Mouse (Mus musculus) limb, embryonic 11.5 days (tissue): ENCODE measurements around the gene Syngr3. TPM values are rescaled to one million over a fixed set of nuclear protein-coding genes. Genes with fewer than 3 reads are reported as not detected.

Experiments
- ATAC-seq: fragments of 200-750 bp; cut with Nextera tagmentation; 2 replicates; pipeline ENCODE4 v1.8.0; 2017; ENCODE audit warnings: low read depth; ENCODE audit not compliant: insufficient number of reproducible peaks, low FRiP score, low TSS enrichment
- DNase-seq: peaks from one replicate; pipeline ENCODE4 v3.0.0-alpha.2; 2015; ENCODE audit warnings: low spot score
- H3K27ac ChIP-seq: fragments of 300-500 bp; sonication (generic); replicated peaks from 2 replicates; pipeline ENCODE4 v1.5.1; 2014; ENCODE audit warnings: low read depth, mild to moderate bottlenecking, low read length
- H3K27me3 ChIP-seq: fragments of 300-500 bp; sonication (generic); 2 replicates; pipeline ENCODE4 v1.6.1; 2014; ENCODE audit warnings: mild to moderate bottlenecking, low read length, mixed read lengths; ENCODE audit not compliant: control insufficient read depth, insufficient read depth
- H3K36me3 ChIP-seq: fragments of 300-500 bp; sonication (generic); 2 replicates; pipeline ENCODE4 v1.6.1; 2014; ENCODE audit warnings: mild to moderate bottlenecking, low read length, moderate library complexity, mixed read lengths; ENCODE audit not compliant: control insufficient read depth, insufficient read depth
- H3K4me1 ChIP-seq: fragments of 300-500 bp; sonication (generic); 2 replicates; pipeline ENCODE4 v1.6.1; 2014; ENCODE audit warnings: low read length, mixed read lengths; ENCODE audit not compliant: control insufficient read depth, insufficient read depth
- H3K4me2 ChIP-seq: fragments of 300-500 bp; sonication (generic); 2 replicates; pipeline ENCODE4 v1.6.1; 2014; ENCODE audit warnings: low read depth, mild to moderate bottlenecking, moderate library complexity; ENCODE audit not compliant: severe bottlenecking
- H3K4me3 ChIP-seq: fragments of 300-500 bp; sonication (generic); 2 replicates; pipeline ENCODE4 v1.5.1; 2014; ENCODE audit warnings: low read depth, low read length
- H3K9ac ChIP-seq: fragments of 300-500 bp; sonication (generic); 2 replicates; pipeline ENCODE4 v1.6.1; 2014; ENCODE audit warnings: mild to moderate bottlenecking, low read length
- H3K9me3 ChIP-seq: fragments of 300-500 bp; sonication (generic); 2 replicates; pipeline ENCODE4 v1.6.1; 2016; ENCODE audit warnings: low read length; ENCODE audit not compliant: control insufficient read depth
- WGBS: fragments of 180-500 bp; shearing (Covaris S2); extraction: QIAGEN DNeasy Blood & Tissue Kit; methylation state at CpG from one replicate; pipeline ENCODE4 v1.1.7; 2014; 5-methylcytosine and 5-hydroxymethylcytosine counted together
- polyA plus RNA-seq: library from polyadenylated mRNA; unstranded; fragments of >200 nt; fragmentation: Nextera tagmentation; extraction: Ambion mirVana; gene quantifications from 2 replicates; pipeline ENCODE4 v1.2.1, GENCODE M21; 2014

The Syngr3 gene
- polyA plus RNA-seq, 1 experiment from 2014 or later = 6.6 TPM

GRCm38 (mm10) chr17:24716166-24716682 is 26.5 kb upstream of the Syngr3 start:
- 97% methylated on average over 15 of the region's 15 CpGs for WGBS
- peaks cover 8% of the 10 kb centered on the region; the same call in 1 of the 2 replicates for H3K36me3 ChIP-seq
- no peak overlapping the region for H3K9ac ChIP-seq
- DNase-seq (no peak), ATAC-seq (no peak)
- no peak overlapping the region for H3K27ac ChIP-seq
- no peaks in the 10 kb centered on the region for H3K27me3 ChIP-seq
- H3K4me2 ChIP-seq = no peak overlapping the region
- H3K4me1 ChIP-seq = peaks cover 1% of the 10 kb centered on the region; the same call in 1 of the 2 replicates
- no peaks in the 10 kb centered on the region for H3K9me3 ChIP-seq
- H3K4me3 ChIP-seq = no peak overlapping the region

DNA sequence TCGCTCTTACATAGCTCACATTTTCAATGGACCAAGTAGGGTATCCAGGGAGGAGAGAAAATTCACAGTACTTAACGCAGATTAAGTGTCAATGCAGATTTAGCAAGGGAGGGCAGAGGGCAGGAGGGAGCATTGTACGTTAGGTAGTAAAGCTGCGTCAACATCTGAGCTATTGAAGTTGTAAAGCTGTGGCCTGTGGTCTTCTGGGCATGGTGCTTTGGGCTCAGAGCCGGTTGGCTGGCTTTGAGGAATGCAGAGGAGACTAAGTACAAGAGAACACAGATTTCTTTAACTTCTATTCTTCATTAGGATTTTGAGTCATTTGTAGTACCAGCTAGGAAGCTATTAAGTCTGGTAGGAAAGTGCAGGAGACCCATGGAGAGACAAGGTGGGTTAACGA is 25.8 kb upstream of the Syngr3 start:
- no peak overlapping the region for H3K4me2 ChIP-seq
- no peaks in the 10 kb centered on the region for H3K9me3 ChIP-seq
- 61% methylated on average over 6 of the region's 6 CpGs for WGBS
- ATAC-seq = no peak
- no peak overlapping the region for H3K9ac ChIP-seq
- DNase-seq = no peak
- no peaks in the 10 kb centered on the region for H3K4me1 ChIP-seq
- no peaks in the 10 kb centered on the region for H3K27me3 ChIP-seq
- H3K4me3 ChIP-seq = no peak overlapping the region
- H3K36me3 ChIP-seq = peaks cover 8% of the 10 kb centered on the region; the same call in 1 of the 2 replicates
- no peak overlapping the region for H3K27ac ChIP-seq

DNA sequence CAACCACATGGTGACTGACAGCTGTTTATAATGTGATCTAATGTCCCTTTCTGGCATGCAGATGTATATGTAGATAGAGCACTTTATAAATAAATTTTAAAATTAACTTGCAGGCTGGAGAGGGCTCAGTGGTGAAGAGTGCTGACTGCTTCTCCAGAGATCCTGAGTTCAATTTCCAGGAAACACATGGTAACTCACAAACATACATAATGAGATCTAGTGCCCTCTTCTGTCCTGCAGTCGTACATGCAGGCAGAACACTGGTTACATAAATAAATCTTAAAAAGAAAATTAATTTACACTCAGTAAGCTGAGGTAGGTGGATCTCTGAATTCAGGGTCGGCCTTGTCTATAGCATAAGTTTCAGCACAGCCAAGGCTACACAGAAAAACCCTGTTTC is 18.9 kb upstream of the Syngr3 start:
- H3K27me3 ChIP-seq = no peaks in the 10 kb centered on the region
- DNase-seq (no peak), ATAC-seq (no peak)
- peaks cover 15% of the 10 kb centered on the region for H3K36me3 ChIP-seq
- WGBS = 31% methylated on average over 2 of the region's 2 CpGs
- no peak overlapping the region for H3K4me2 ChIP-seq
- H3K27ac ChIP-seq = no peak overlapping the region
- no peak overlapping the region for H3K9ac ChIP-seq
- no peaks in the 10 kb centered on the region for H3K9me3 ChIP-seq
- peaks cover 10% of the 10 kb centered on the region for H3K4me1 ChIP-seq
- H3K4me3 ChIP-seq = no peak overlapping the region

GRCm38 (mm10) chr17:24707801-24708425 is 18.2 kb upstream of the Syngr3 start:
- H3K4me3 ChIP-seq = peak overlapping the region; percentile 81
- H3K27me3 ChIP-seq = no peaks in the 10 kb centered on the region
- H3K4me2 ChIP-seq = peak overlapping the region; percentile 80
- no peak for DNase-seq
- 6% methylated on average over 24 of the region's 24 CpGs for whole genome bisulfite sequencing
- H3K9me3 ChIP-seq = no peaks in the 10 kb centered on the region
- H3K9ac ChIP-seq = peak overlapping the region; percentile 76
- no peak overlapping the region; the same call in 1 of the 2 replicates for H3K27ac ChIP-seq
- peaks cover 17% of the 10 kb centered on the region for H3K36me3 ChIP-seq
- no peak for ATAC-seq
- H3K4me1 ChIP-seq = peaks cover 10% of the 10 kb centered on the region

DNA sequence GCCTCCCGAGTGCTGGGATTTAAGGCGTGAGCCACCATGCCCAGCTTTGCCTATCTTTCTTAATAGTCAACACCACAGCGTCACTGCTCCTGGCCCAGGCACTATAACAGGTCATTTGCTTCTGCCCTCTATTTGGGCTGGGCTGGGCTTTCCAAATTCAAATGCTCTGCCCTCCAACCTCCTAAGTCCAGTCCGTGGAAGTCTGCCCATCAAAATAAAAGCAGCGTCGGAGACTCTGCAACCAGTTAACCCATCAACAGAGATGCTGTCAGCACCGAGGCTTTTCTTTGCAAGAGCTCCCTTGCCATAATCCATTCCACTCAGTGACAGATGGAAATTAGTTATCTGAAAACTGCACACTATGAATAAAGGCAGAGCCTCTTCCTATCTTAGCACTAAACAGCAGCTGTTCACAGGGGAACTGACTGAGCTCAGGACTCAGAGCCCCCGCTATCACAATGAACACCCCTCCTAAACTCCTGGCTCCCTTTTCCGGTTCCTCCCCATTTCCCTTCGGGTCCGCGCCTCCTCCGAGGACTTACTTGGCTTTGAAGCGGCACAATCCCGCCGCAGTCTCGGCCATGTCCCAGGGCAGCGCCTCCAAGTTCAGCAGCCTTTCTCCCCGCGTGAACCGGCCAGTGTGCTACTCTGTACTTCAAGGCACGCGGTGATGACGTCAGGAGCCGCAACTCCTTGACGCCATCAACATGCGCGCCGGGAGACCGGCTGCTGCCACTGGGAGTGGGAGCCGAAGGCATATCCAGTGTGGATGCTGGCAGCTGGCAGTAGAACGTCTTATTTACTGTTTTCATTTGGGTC is 17.4 kb upstream of the Syngr3 start, which contains the start of gene Tbl3:
Tbl3 (minus strand) TSS at position 679 of the 819 bp plus-strand sequence.
- 4% methylated on average over 32 of the region's 32 CpGs for WGBS
- Histone ChIP-seq H3K27ac (no peak within 1 kb of the TSS; the same call in 1 of the 2 replicates), H3K27me3 (no peaks in the 10 kb centered on the region), H3K4me1 (peaks cover 10% of the 10 kb centered on the region), H3K9me3 (no peaks in the 10 kb centered on the region), H3K4me2 (peak within 1 kb of the TSS; percentile 80), H3K36me3 (peaks cover 20% of the 10 kb centered on the region), H3K9ac (peak within 1 kb of the TSS; percentile 76), H3K4me3 (peak within 1 kb of the TSS; percentile 81)
- ATAC-seq (peak; percentile 83), DNase-seq (peak; percentile 98)

GRCm38 (mm10) chr17:24705821-24706220 is 16.1 kb upstream of the Syngr3 start:
- WGBS = 91% methylated on average over 3 of the region's 3 CpGs
- Histone ChIP-seq H3K9ac (no peak overlapping the region), H3K27ac (no peak overlapping the region), H3K4me1 (peaks cover 10% of the 10 kb centered on the region), H3K36me3 (peaks cover 32% of the 10 kb centered on the region), H3K4me3 (no peak overlapping the region; the same call in 1 of the 2 replicates), H3K4me2 (peak overlapping the region; percentile 80; the same call in 1 of the 2 replicates), H3K27me3 (no peaks in the 10 kb centered on the region), H3K9me3 (no peaks in the 10 kb centered on the region)
- DNase-seq (no peak), ATAC-seq (no peak)

- Histone ChIP-seq H3K36me3 (peaks cover 39% of the 10 kb centered on the region), H3K4me2 (no peak overlapping the region), H3K4me3 (no peak overlapping the region), H3K9me3 (no peaks in the 10 kb centered on the region), H3K9ac (no peak overlapping the region), H3K4me1 (peaks cover 6% of the 10 kb centered on the region; the same call in 1 of the 2 replicates), H3K27me3 (no peaks in the 10 kb centered on the region), H3K27ac (no peak overlapping the region)
- no peak for ATAC-seq
- WGBS = 94% methylated on average over 9 of the region's 9 CpGs
- no peak for DNase-seq
Measured at GRCm38 (mm10) chr17:24701251-24701650, 11.5 kb upstream of the Syngr3 start.

DNA sequence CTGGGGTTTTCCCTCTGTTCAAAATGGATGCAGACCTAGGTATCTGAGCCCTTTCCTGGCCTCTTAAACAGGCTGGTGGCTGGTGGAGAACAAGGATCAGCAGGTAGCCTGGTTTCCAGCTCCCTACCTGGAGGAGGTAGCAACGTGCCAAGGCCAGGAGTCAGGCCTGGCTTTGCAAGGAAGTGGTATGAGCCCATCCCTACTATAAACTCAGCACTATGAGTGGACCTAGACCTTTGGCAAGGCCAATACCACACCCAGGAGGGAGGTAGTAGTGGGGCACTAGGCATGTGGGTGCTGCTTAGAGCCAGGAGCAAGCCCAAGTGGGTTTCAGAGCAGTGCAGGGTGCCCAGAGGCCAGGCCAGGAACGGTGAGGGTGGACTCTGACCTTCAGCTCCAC is 9.7 kb upstream of the Syngr3 start:
- Histone ChIP-seq H3K4me1 (peaks cover 9% of the 10 kb centered on the region; the same call in 1 of the 2 replicates), H3K4me3 (no peak overlapping the region), H3K9me3 (no peaks in the 10 kb centered on the region), H3K27ac (no peak overlapping the region), H3K9ac (no peak overlapping the region), H3K27me3 (no peaks in the 10 kb centered on the region), H3K36me3 (peaks cover 32% of the 10 kb centered on the region), H3K4me2 (no peak overlapping the region)
- DNase-seq (no peak), ATAC-seq (no peak)
- 82% methylated on average over 2 of the region's 2 CpGs for WGBS
